Mouse (Mus musculus): ENCODE measurements at regions not wholly inside any gene's neighbourhood (a gene's known extent, or its start where the extent isn't known, plus 50 kb on each side); places are given as distances from the start of the nearest gene placed in this dataset.

GRCm38 (mm10) chr4:31627053-31627452 is 336.8 kb upstream of the Map3k7 start:
- no peak for TF ChIP-seq CTCF (IDR thresholded peaks at IDR 0.05; ENCODE audit: low read depth, low read length)
- no peak for TF ChIP-seq GATA1 (IDR thresholded peaks at IDR 0.05; ENCODE audit: borderline replicate concordance, low read length)
